Mouse (Mus musculus): ENCODE results near the gene Cox4i1.

GRCm38 (mm10) chr8:120641245-120641644, 26.8 kb upstream of the Cox4i1 start:
- no peak for TF ChIP-seq USF1 (IDR thresholded peaks at IDR 0.05; ENCODE audit: low read depth)
- no peak for TF ChIP-seq CTCF (IDR thresholded peaks at IDR 0.05; ENCODE audit: control insufficient read depth, insufficient read depth, insufficient read length)
- no peak for TF ChIP-seq FOSL1 (IDR thresholded peaks at IDR 0.05; ENCODE audit: insufficient read depth, low read length, poor library complexity, severe bottlenecking)
- TF ChIP-seq MAX (IDR thresholded peaks at IDR 0.05), result no peak
- no peak for TF ChIP-seq CEBPB (IDR thresholded peaks at IDR 0.05; ENCODE audit: low read depth)
- TF ChIP-seq MYOD1 (IDR thresholded peaks at IDR 0.05; ENCODE audit: control insufficient read depth, insufficient read length, low read depth), result no peak

Measured in C2C12 (cell line).